Mouse (Mus musculus): ENCODE measurements around the gene Tap2. TPM values are rescaled to one million over a fixed set of nuclear protein-coding genes. Genes with fewer than 3 reads are reported as not detected.

Gene Tap2
- polyA plus RNA-seq, 1 experiment from 2014 or later, result 1.4 TPM

- 49% methylated on average over 3 of the region's 3 CpGs for WGBS
- H3K27me3 ChIP-seq (ENCODE audit: insufficient read depth, poor library complexity, severe bottlenecking), result no peaks in the 10 kb centered on the region
- H3K4me3 ChIP-seq, result no peak overlapping the region
- H3K27ac ChIP-seq, result no peak overlapping the region
- H3K4me1 ChIP-seq (replicated peaks), result no peaks in the 10 kb centered on the region
- no peaks in the 10 kb centered on the region for H3K36me3 ChIP-seq
- no peak for DNase-seq (ENCODE audit: low spot score)
- no peaks in the 10 kb centered on the region for H3K9me3 ChIP-seq
Observed at GRCm38 (mm10) chr17:34249361-34249760, 46.0 kb downstream of the Tap2 start.

GRCm38 (mm10) chr17:34249878-34250277 is 46.6 kb downstream of the Tap2 start:
- peak; percentile 44 for DNase-seq (ENCODE audit: low spot score)
- Histone ChIP-seq H3K36me3 (no peaks in the 10 kb centered on the region), H3K4me1 (replicated peaks) (no peaks in the 10 kb centered on the region), H3K27ac (no peak overlapping the region), H3K9me3 (no peaks in the 10 kb centered on the region), H3K27me3 (ENCODE audit: insufficient read depth, poor library complexity, severe bottlenecking) (no peaks in the 10 kb centered on the region), H3K4me3 (no peak overlapping the region)
- WGBS, result 25% methylated on average over 4 of the region's 4 CpGs

- Histone ChIP-seq H3K9me3 (no peaks in the 10 kb centered on the region), H3K36me3 (no peaks in the 10 kb centered on the region), H3K27ac (no peak overlapping the region), H3K4me3 (no peak overlapping the region), H3K4me1 (replicated peaks) (no peaks in the 10 kb centered on the region), H3K27me3 (ENCODE audit: insufficient read depth, poor library complexity, severe bottlenecking) (no peaks in the 10 kb centered on the region; the same call in 1 of the 2 replicates)
- 60% methylated on average over 4 of the region's 4 CpGs for WGBS
- no peak for DNase-seq (ENCODE audit: low spot score)
Observed at GRCm38 (mm10) chr17:34251666-34252065, 48.3 kb downstream of the Tap2 start.

GRCm38 (mm10) chr17:34256501-34256900 is 53.2 kb downstream of the Tap2 start:
- Histone ChIP-seq H3K27ac (no peak overlapping the region), H3K4me1 (replicated peaks) (0 out of 2 replicates have a peak, but pooled peaks cover 4% of the 10 kb centered on the region), H3K36me3 (no peaks in the 10 kb centered on the region), H3K27me3 (ENCODE audit: insufficient read depth, poor library complexity, severe bottlenecking) (peaks cover 9% of the 10 kb centered on the region), H3K4me3 (no peak overlapping the region), H3K9me3 (no peaks in the 10 kb centered on the region)
- DNase-seq (ENCODE audit: low spot score), result no peak
- WGBS, result 83% methylated on average over 5 of the region's 5 CpGs

- H3K27ac ChIP-seq, result no peak within 1 kb of the TSS
- 78% methylated on average over 11 of the region's 11 CpGs for WGBS
- no peaks in the 10 kb centered on the region for H3K9me3 ChIP-seq
- H3K27me3 ChIP-seq (ENCODE audit: insufficient read depth, poor library complexity, severe bottlenecking), result peaks cover 22% of the 10 kb centered on the region
- H3K36me3 ChIP-seq, result no peaks in the 10 kb centered on the region
- no peak within 1 kb of the TSS for H3K4me3 ChIP-seq
- DNase-seq (ENCODE audit: low spot score), result peak; percentile 40
- 0 out of 2 replicates have a peak, but pooled peaks cover 4% of the 10 kb centered on the region for H3K4me1 ChIP-seq (replicated peaks)
Observed at GRCm38 (mm10) chr17:34257594-34258375, 54.5 kb downstream of the Tap2 start, which contains the start of gene H2-Ab1. H2-Ab1 (plus strand) TSS chr17:34257689.

- DNase-seq (ENCODE audit: low spot score), result no peak
- Histone ChIP-seq H3K36me3 (no peaks in the 10 kb centered on the region), H3K27me3 (ENCODE audit: insufficient read depth, poor library complexity, severe bottlenecking) (peaks cover 44% of the 10 kb centered on the region), H3K9me3 (no peaks in the 10 kb centered on the region), H3K4me1 (replicated peaks) (peaks cover 28% of the 10 kb centered on the region), H3K4me3 (no peak overlapping the region), H3K27ac (no peak overlapping the region)
- 85% methylated on average over 5 of the region's 5 CpGs for WGBS
Observed at GRCm38 (mm10) chr17:34260551-34260950, 57.2 kb downstream of the Tap2 start.

GRCm38 (mm10) chr17:34261502-34261901 is 58.2 kb downstream of the Tap2 start:
- Histone ChIP-seq H3K4me3 (no peak overlapping the region), H3K27ac (no peak overlapping the region), H3K27me3 (ENCODE audit: insufficient read depth, poor library complexity, severe bottlenecking) (peaks cover 46% of the 10 kb centered on the region), H3K36me3 (no peaks in the 10 kb centered on the region), H3K4me1 (replicated peaks) (peaks cover 28% of the 10 kb centered on the region), H3K9me3 (no peaks in the 10 kb centered on the region)
- WGBS, result 28% methylated on average over 4 of the region's 4 CpGs
- peak; percentile 27 for DNase-seq (ENCODE audit: low spot score)

- Histone ChIP-seq H3K4me3 (peak overlapping the region; percentile 65), H3K27me3 (ENCODE audit: insufficient read depth, poor library complexity, severe bottlenecking) (peaks cover 49% of the 10 kb centered on the region), H3K36me3 (no peaks in the 10 kb centered on the region), H3K9me3 (no peaks in the 10 kb centered on the region), H3K4me1 (replicated peaks) (peaks cover 28% of the 10 kb centered on the region), H3K27ac (no peak overlapping the region)
- peak; percentile 83 for DNase-seq (ENCODE audit: low spot score)
- under 1% methylated on average over 8 of the region's 8 CpGs for WGBS
Observed at GRCm38 (mm10) chr17:34263068-34263467, 59.7 kb downstream of the Tap2 start.

GRCm38 (mm10) chr17:34263811-34264371 is 60.6 kb downstream of the Tap2 start:
- Histone ChIP-seq H3K27me3 (ENCODE audit: insufficient read depth, poor library complexity, severe bottlenecking) (peaks cover 51% of the 10 kb centered on the region), H3K4me3 (peak overlapping the region; percentile 65), H3K4me1 (replicated peaks) (peaks cover 28% of the 10 kb centered on the region), H3K27ac (no peak overlapping the region), H3K9me3 (no peaks in the 10 kb centered on the region), H3K36me3 (no peaks in the 10 kb centered on the region)
- DNase-seq (ENCODE audit: low spot score), result peak; percentile 44
- 3% methylated on average over 14 of the region's 14 CpGs for WGBS

GRCm38 (mm10) chr17:34264452-34265351 is 61.4 kb downstream of the Tap2 start:
- Histone ChIP-seq H3K4me3 (peak overlapping the region; percentile 65), H3K27ac (peak overlapping the region; percentile 81), H3K36me3 (no peaks in the 10 kb centered on the region), H3K9me3 (no peaks in the 10 kb centered on the region), H3K27me3 (ENCODE audit: insufficient read depth, poor library complexity, severe bottlenecking) (peaks cover 52% of the 10 kb centered on the region), H3K4me1 (replicated peaks) (peaks cover 28% of the 10 kb centered on the region)
- DNase-seq (ENCODE audit: low spot score), result peak; percentile 74
- WGBS, result under 1% methylated on average over 93 of the region's 93 CpGs

Measured in hindbrain, embryonic 10.5 days (tissue).